Mouse (Mus musculus): Measurements from ENCODE around the gene Lrp3. TPM values are rescaled to one million over a fixed set of nuclear protein-coding genes. Genes with fewer than 3 reads are reported as not detected.
"Not testable (repeated sequence)": the region's sequence is repeated elsewhere in the genome, so short reads cannot be mapped to it uniquely, and the experiment has no call there.

The Lrp3 gene
- total RNA-seq (2014; rRNA removed) = 109 and 122 TPM in 2 replicates
- polyA plus RNA-seq (2015; fragmentation: Nextera tagmentation; extraction: Ambion mirVana) = 20.9 and 22.1 TPM in 2 replicates

DNA sequence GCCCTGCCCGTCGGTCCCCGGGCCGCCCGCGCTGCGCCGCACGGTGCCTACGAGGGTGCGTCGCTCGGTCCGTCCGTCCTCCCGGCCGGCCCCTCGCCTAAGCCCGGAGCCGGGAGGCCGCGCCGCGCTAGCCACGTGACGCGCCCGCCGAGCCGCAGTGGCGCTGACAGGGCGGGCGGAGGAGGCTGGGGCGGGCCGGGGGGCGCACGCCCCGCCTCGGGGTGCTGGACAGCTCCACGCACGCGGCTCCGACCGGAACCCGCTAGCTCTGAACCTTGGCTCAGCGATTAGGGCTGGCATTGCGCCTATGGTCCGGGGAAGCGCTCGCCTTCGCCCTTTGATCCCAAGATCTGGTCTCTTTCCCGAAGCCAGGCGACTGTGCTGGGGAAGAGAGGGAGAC, at the start of gene Lrp3:
TSS of gene Lrp3 (minus strand) at position 274 of the 400 bp plus-strand sequence.
- Histone ChIP-seq H3K4me2 (ENCODE audit: low read depth) (peak within 1 kb of the TSS; percentile 83), H3K9ac (peak within 1 kb of the TSS; percentile 97), H3K36me3 (ENCODE audit: insufficient read depth) (peaks cover 24% of the 10 kb centered on the region), H3K4me3 (ENCODE audit: low read depth, low read length) (peak within 1 kb of the TSS; percentile 90), H3K4me1 (ENCODE audit: insufficient read depth) (peaks cover 3% of the 10 kb centered on the region; the same call in 1 of the 2 replicates), H3K27ac (ENCODE audit: low read depth, low read length) (peak within 1 kb of the TSS; percentile 88), H3K27me3 (ENCODE audit: insufficient read depth, low read length) (no peaks in the 10 kb centered on the region), H3K9me3 (ENCODE audit: low read length) (no peaks in the 10 kb centered on the region)
- peak; percentile 80 for DNase-seq
- ATAC-seq = peak; percentile 92
- under 1% methylated on average over 46 of the region's 53 CpGs for WGBS
- TF ChIP-seq CTCF (IDR thresholded peaks at IDR 0.05; ENCODE audit: low read depth) = no peak

DNA sequence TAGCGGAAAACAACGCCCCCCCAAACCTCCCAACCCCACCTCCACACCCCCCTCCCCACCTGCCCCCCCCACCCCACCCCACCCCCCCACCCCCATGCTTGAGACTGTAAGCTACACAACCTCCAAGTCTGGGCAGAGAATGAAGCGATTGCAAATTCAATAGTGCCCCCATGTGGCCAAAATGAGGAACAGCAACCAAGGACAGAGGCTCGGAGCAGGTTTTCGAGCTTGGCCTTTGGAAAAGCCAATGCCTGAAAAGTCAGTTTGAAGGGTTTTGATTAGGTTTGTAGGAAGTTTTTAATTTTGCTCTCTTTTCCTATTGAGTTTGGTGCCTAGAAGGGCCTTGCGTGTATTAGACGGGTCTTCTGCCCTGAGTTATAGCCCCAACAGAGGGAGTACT, 49.4 kb upstream of the Lrp3 start:
- ATAC-seq (peak; percentile 38; the same call in 1 of the 2 replicates), DNase-seq (peak; percentile 72)
- 11% methylated on average over 7 of the region's 7 CpGs for WGBS
- H3K27ac ChIP-seq (ENCODE audit: low read depth, low read length) = no peak overlapping the region
- no peak overlapping the region for H3K9ac ChIP-seq
- no peaks in the 10 kb centered on the region; the same call in 1 of the 2 replicates for H3K4me1 ChIP-seq (ENCODE audit: insufficient read depth)
- H3K27me3 ChIP-seq (ENCODE audit: insufficient read depth, low read length) = no peaks in the 10 kb centered on the region
- H3K36me3 ChIP-seq (ENCODE audit: insufficient read depth) = no peaks in the 10 kb centered on the region
- H3K9me3 ChIP-seq (ENCODE audit: low read length) = no peaks in the 10 kb centered on the region
- no peak overlapping the region for H3K4me3 ChIP-seq (ENCODE audit: low read depth, low read length)
- no peak overlapping the region for H3K4me2 ChIP-seq (ENCODE audit: low read depth)
- TF ChIP-seq CTCF (IDR thresholded peaks at IDR 0.05; ENCODE audit: low read depth) = peak; percentile 77

DNA sequence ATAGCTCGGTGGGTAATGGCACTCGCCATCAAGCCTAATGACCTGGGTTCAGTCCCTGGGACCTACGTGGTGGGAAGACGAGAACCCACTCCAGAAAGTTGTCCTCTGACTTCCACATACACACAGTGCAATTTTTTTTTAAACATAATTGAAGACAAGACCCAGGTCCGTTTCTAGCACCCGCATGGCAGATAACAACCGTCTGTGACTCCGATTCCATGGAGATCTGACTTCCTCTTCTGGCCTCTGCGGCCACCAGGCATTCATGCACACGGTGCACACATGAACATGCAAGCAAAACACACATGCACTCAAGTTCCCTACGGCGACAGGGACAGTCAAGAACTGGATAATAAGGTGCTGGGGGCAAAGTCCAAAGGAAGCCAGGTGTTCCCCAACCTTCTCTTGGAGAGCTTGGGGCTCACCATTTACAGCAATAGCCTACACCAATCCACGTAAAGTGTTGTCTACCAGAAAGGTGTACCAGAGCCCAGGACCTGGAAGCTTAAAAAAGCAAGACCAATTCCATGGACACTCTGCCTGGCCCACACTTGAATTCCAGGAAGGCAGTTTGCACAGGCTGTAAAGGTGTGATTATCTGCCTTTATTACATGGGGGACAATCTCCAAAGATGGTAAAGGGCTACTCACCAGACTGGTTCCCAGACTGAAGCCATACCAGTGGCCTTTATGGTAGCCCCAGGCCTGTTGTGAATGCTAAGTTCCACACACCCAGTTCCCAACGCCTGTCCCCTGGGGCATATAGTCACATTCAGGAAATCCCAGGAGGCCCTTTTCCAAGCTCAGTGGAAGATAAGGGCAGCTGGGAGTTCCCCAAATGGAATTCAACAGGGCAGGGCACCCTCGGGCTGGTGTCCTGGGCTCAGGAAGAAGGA, 48.5 kb upstream of the Lrp3 start:
- H3K27ac ChIP-seq (ENCODE audit: low read depth, low read length) = no peak overlapping the region
- H3K9ac ChIP-seq = no peak overlapping the region
- TF ChIP-seq CTCF (IDR thresholded peaks at IDR 0.05; ENCODE audit: low read depth) = no peak
- no peak for DNase-seq
- 90% methylated on average over 15 of the region's 15 CpGs for WGBS
- ATAC-seq = no peak
- H3K36me3 ChIP-seq (ENCODE audit: insufficient read depth) = no peaks in the 10 kb centered on the region
- no peaks in the 10 kb centered on the region for H3K4me1 ChIP-seq (ENCODE audit: insufficient read depth)
- no peaks in the 10 kb centered on the region for H3K27me3 ChIP-seq (ENCODE audit: insufficient read depth, low read length)
- H3K9me3 ChIP-seq (ENCODE audit: low read length) = no peaks in the 10 kb centered on the region
- no peak overlapping the region for H3K4me3 ChIP-seq (ENCODE audit: low read depth, low read length)
- no peak overlapping the region for H3K4me2 ChIP-seq (ENCODE audit: low read depth)

GRCm38 (mm10) chr7:35259384-35259783, 44.1 kb upstream of the Lrp3 start:
- H3K4me2 ChIP-seq (ENCODE audit: low read depth) = no peak overlapping the region
- no peak overlapping the region for H3K27ac ChIP-seq (ENCODE audit: low read depth, low read length)
- H3K4me1 ChIP-seq (ENCODE audit: insufficient read depth) = no peaks in the 10 kb centered on the region
- no peak for ATAC-seq
- WGBS = 86% methylated on average over 8 of the region's 8 CpGs
- no peaks in the 10 kb centered on the region for H3K9me3 ChIP-seq (ENCODE audit: low read length)
- peak; percentile 42; the same call in 1 of the 2 replicates for TF ChIP-seq CTCF (IDR thresholded peaks at IDR 0.05; ENCODE audit: low read depth)
- no peak overlapping the region for H3K9ac ChIP-seq
- no peaks in the 10 kb centered on the region for H3K36me3 ChIP-seq (ENCODE audit: insufficient read depth)
- no peaks in the 10 kb centered on the region for H3K27me3 ChIP-seq (ENCODE audit: insufficient read depth, low read length)
- no peak for DNase-seq
- H3K4me3 ChIP-seq (ENCODE audit: low read depth, low read length) = no peak overlapping the region

- Histone ChIP-seq H3K4me3 (ENCODE audit: low read depth, low read length) (no peak overlapping the region), H3K36me3 (ENCODE audit: insufficient read depth) (no peaks in the 10 kb centered on the region), H3K9ac (no peak overlapping the region), H3K9me3 (ENCODE audit: low read length) (no peaks in the 10 kb centered on the region), H3K4me1 (ENCODE audit: insufficient read depth) (no peaks in the 10 kb centered on the region), H3K4me2 (ENCODE audit: low read depth) (no peak overlapping the region), H3K27ac (ENCODE audit: low read depth, low read length) (no peak overlapping the region), H3K27me3 (ENCODE audit: insufficient read depth, low read length) (no peaks in the 10 kb centered on the region)
- 60% methylated on average over 7 of the region's 7 CpGs for WGBS
- ATAC-seq (no peak), DNase-seq (no peak)
- TF ChIP-seq CTCF (IDR thresholded peaks at IDR 0.05; ENCODE audit: low read depth) = no peak
Observed at GRCm38 (mm10) chr7:35258294-35258693, 43.0 kb upstream of the Lrp3 start.

GRCm38 (mm10) chr7:35252041-35252558, 36.8 kb upstream of the Lrp3 start:
- DNase-seq = peak; percentile 81

GRCm38 (mm10) chr7:35237935-35238334, 22.6 kb upstream of the Lrp3 start:
- not testable (repeated sequence) for H3K36me3 ChIP-seq (ENCODE audit: insufficient read depth); H3K4me1 ChIP-seq (ENCODE audit: insufficient read depth); DNase-seq; H3K4me3 ChIP-seq (ENCODE audit: low read depth, low read length); H3K9ac ChIP-seq; ATAC-seq; H3K4me2 ChIP-seq (ENCODE audit: low read depth); H3K27ac ChIP-seq (ENCODE audit: low read depth, low read length); H3K9me3 ChIP-seq (ENCODE audit: low read length); H3K27me3 ChIP-seq (ENCODE audit: insufficient read depth, low read length)
- WGBS = 64% methylated on average over 2 of the region's 3 CpGs

More at GRCm38 (mm10) chr7:35252041-35252558, 36.8 kb upstream of the Lrp3 start:
- Histone ChIP-seq H3K27ac (ENCODE audit: low read depth, low read length) (no peak overlapping the region), H3K4me1 (ENCODE audit: insufficient read depth) (no peaks in the 10 kb centered on the region), H3K27me3 (ENCODE audit: insufficient read depth, low read length) (no peaks in the 10 kb centered on the region), H3K9me3 (ENCODE audit: low read length) (no peaks in the 10 kb centered on the region), H3K4me3 (ENCODE audit: low read depth, low read length) (peak overlapping the region; percentile 27), H3K36me3 (ENCODE audit: insufficient read depth) (no peaks in the 10 kb centered on the region), H3K9ac (0 out of 2 replicates have a peak overlapping the region, but pooled peaks have one; percentile 2), H3K4me2 (ENCODE audit: low read depth) (peak overlapping the region; percentile 48)
- ATAC-seq = peak; percentile 90
- 4% methylated on average over 13 of the region's 13 CpGs for WGBS
- peak; percentile 65 for TF ChIP-seq CTCF (IDR thresholded peaks at IDR 0.05; ENCODE audit: low read depth)

All from forebrain, postnatal 0 days (tissue).